Mouse (Mus musculus): Measurements from ENCODE around the gene Xpr1. TPM values are rescaled to one million over a fixed set of nuclear protein-coding genes. Genes with fewer than 3 reads are reported as not detected.

Gene Xpr1
- polyA plus RNA-seq, 1 experiment = 0.19 TPM

DNA sequence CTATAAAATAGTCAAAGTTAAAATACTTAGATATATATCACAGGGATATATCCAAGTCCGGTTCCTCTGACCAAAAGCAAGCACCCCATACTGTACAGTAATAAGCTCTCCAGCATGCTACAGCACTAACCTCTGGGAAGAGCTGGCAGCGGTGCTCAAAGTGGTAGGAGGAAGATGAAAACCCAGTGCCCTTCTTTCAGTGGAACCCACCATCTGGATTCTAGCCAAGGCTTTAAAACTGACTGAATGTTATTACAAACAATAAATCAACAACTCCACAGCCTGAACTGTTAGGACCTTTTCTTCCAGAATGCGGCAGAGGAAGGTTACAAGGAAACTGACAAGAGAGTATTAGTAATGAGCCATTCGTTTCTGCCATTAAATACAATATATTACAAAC is 1.8 kb downstream of the Xpr1 start:
- peaks cover 46% of the 10 kb centered on the region for H3K4me1 ChIP-seq (ENCODE audit: control insufficient read depth)

GRCm38 (mm10) chr1:155412705-155413104 is 4.5 kb downstream of the Xpr1 start:
- Histone ChIP-seq H3K9me3 (ENCODE audit: control insufficient read depth, low read length) (no peaks in the 10 kb centered on the region), H3K27me3 (ENCODE audit: control insufficient read depth) (no peaks in the 10 kb centered on the region), H3K4me3 (replicated peaks) (no peak overlapping the region), H3K4me1 (ENCODE audit: control insufficient read depth) (peaks cover 66% of the 10 kb centered on the region), H3K36me3 (ENCODE audit: control insufficient read depth) (peaks cover 10% of the 10 kb centered on the region)
- TF ChIP-seq GATA1 (IDR thresholded peaks at IDR 0.05; ENCODE audit: low read length) (no peak), TAL1 (IDR thresholded peaks at IDR 0.05; ENCODE audit: low read length) (no peak)

More for the DNA sequence above, 1.8 kb downstream of the Xpr1 start:
- H3K27me3 ChIP-seq (ENCODE audit: control insufficient read depth) = no peaks in the 10 kb centered on the region
- H3K4me3 ChIP-seq (replicated peaks) = peak overlapping the region; percentile 89
- peaks cover 5% of the 10 kb centered on the region for H3K36me3 ChIP-seq (ENCODE audit: control insufficient read depth)
- TF ChIP-seq TAL1 (IDR thresholded peaks at IDR 0.05; ENCODE audit: low read length) (no peak), GATA1 (IDR thresholded peaks at IDR 0.05; ENCODE audit: low read length) (no peak)
- no peaks in the 10 kb centered on the region for H3K9me3 ChIP-seq (ENCODE audit: control insufficient read depth, low read length)

DNA sequence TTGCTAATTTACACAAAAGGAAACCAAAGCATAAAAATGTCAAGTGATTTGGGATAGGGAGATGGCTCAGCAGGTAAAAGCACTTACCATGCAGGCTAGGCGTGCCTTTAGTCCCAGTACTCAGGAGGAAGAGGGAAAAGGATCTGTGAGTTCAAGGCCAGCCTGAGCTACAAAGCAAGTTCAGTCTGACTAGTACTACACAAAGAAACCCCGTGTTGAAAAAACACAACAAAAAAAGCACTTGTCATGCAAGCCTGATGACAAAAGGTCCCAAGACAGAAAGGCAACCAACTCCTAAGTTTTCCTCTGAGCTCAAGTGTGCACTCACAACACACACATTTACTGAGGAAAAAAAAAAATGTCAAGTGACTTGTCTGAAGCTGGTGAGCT is 8.6 kb downstream of the Xpr1 start:
- Histone ChIP-seq H3K27me3 (ENCODE audit: control insufficient read depth) (no peaks in the 10 kb centered on the region), H3K36me3 (ENCODE audit: control insufficient read depth) (peaks cover 30% of the 10 kb centered on the region), H3K4me3 (replicated peaks) (peak overlapping the region; percentile 41), H3K4me1 (ENCODE audit: control insufficient read depth) (peaks cover 71% of the 10 kb centered on the region), H3K9me3 (ENCODE audit: control insufficient read depth, low read length) (peaks cover 5% of the 10 kb centered on the region)
- TF ChIP-seq TAL1 (IDR thresholded peaks at IDR 0.05; ENCODE audit: low read length) = no peak

GRCm38 (mm10) chr1:155407697-155408576 is 9.3 kb downstream of the Xpr1 start:
- peaks cover 5% of the 10 kb centered on the region for H3K9me3 ChIP-seq (ENCODE audit: control insufficient read depth, low read length)
- no peaks in the 10 kb centered on the region for H3K27me3 ChIP-seq (ENCODE audit: control insufficient read depth)
- H3K4me3 ChIP-seq (replicated peaks) = peak overlapping the region; percentile 41
- H3K4me1 ChIP-seq (ENCODE audit: control insufficient read depth) = peaks cover 69% of the 10 kb centered on the region
- TF ChIP-seq GATA1 (IDR thresholded peaks at IDR 0.05; ENCODE audit: low read length) = no peak
- no peak for TF ChIP-seq TAL1 (IDR thresholded peaks at IDR 0.05; ENCODE audit: low read length)
- H3K36me3 ChIP-seq (ENCODE audit: control insufficient read depth) = peaks cover 30% of the 10 kb centered on the region

GRCm38 (mm10) chr1:155400056-155400455 is 17.2 kb downstream of the Xpr1 start:
- H3K4me1 ChIP-seq (ENCODE audit: control insufficient read depth) = peaks cover 12% of the 10 kb centered on the region
- H3K9me3 ChIP-seq (ENCODE audit: control insufficient read depth, low read length) = peaks cover 5% of the 10 kb centered on the region; the same call in 1 of the 2 replicates
- peaks cover 8% of the 10 kb centered on the region for H3K36me3 ChIP-seq (ENCODE audit: control insufficient read depth)
- no peak overlapping the region for H3K4me3 ChIP-seq (replicated peaks)
- TF ChIP-seq TAL1 (IDR thresholded peaks at IDR 0.05; ENCODE audit: low read length) = no peak
- TF ChIP-seq GATA1 (IDR thresholded peaks at IDR 0.05; ENCODE audit: low read length) = no peak
- H3K27me3 ChIP-seq (ENCODE audit: control insufficient read depth) = no peaks in the 10 kb centered on the region

- Histone ChIP-seq H3K36me3 (ENCODE audit: control insufficient read depth) (peaks cover 8% of the 10 kb centered on the region), H3K9me3 (ENCODE audit: control insufficient read depth, low read length) (no peaks in the 10 kb centered on the region), H3K4me3 (replicated peaks) (no peak overlapping the region), H3K4me1 (ENCODE audit: control insufficient read depth) (peaks cover 30% of the 10 kb centered on the region), H3K27me3 (ENCODE audit: control insufficient read depth) (no peaks in the 10 kb centered on the region)
- TF ChIP-seq GATA1 (IDR thresholded peaks at IDR 0.05; ENCODE audit: low read length) = no peak
- no peak for TF ChIP-seq TAL1 (IDR thresholded peaks at IDR 0.05; ENCODE audit: low read length)
These were observed 22.4 kb downstream of the Xpr1 start for GRCm38 (mm10) chr1:155394829-155395228.

DNA sequence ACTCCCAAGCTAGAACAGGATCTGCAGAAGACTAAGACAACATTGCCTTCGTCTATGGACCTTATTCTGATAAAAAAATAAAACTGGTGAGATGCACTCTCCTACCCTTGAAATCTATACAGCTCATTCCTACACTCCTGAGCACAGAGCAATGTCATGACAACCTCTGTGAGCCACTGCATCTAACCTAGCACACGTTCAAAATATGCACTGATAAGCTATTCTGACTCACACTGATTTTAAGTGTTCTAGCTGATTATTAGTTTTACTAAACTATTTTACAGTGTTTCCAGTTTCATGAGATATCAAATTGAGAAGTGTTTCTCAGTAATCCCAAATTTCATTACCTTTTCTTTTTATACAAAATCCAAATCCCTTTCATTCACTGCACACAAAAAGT is 23.2 kb downstream of the Xpr1 start:
- no peak overlapping the region for H3K4me3 ChIP-seq (replicated peaks)
- peaks cover 30% of the 10 kb centered on the region for H3K4me1 ChIP-seq (ENCODE audit: control insufficient read depth)
- H3K9me3 ChIP-seq (ENCODE audit: control insufficient read depth, low read length) = no peaks in the 10 kb centered on the region
- TF ChIP-seq TAL1 (IDR thresholded peaks at IDR 0.05; ENCODE audit: low read length) (no peak), GATA1 (IDR thresholded peaks at IDR 0.05; ENCODE audit: low read length) (no peak)
- peaks cover 8% of the 10 kb centered on the region for H3K36me3 ChIP-seq (ENCODE audit: control insufficient read depth)
- no peaks in the 10 kb centered on the region for H3K27me3 ChIP-seq (ENCODE audit: control insufficient read depth)

GRCm38 (mm10) chr1:155392825-155393224 is 24.4 kb downstream of the Xpr1 start:
- TF ChIP-seq TAL1 (IDR thresholded peaks at IDR 0.05; ENCODE audit: low read length) (no peak), GATA1 (IDR thresholded peaks at IDR 0.05; ENCODE audit: low read length) (no peak)
- Histone ChIP-seq H3K27me3 (ENCODE audit: control insufficient read depth) (no peaks in the 10 kb centered on the region), H3K4me3 (replicated peaks) (no peak overlapping the region), H3K36me3 (ENCODE audit: control insufficient read depth) (peaks cover 8% of the 10 kb centered on the region), H3K9me3 (ENCODE audit: control insufficient read depth, low read length) (no peaks in the 10 kb centered on the region), H3K4me1 (ENCODE audit: control insufficient read depth) (peaks cover 38% of the 10 kb centered on the region)

- Histone ChIP-seq H3K9me3 (ENCODE audit: control insufficient read depth, low read length) (no peaks in the 10 kb centered on the region), H3K27me3 (ENCODE audit: control insufficient read depth) (no peaks in the 10 kb centered on the region), H3K4me3 (replicated peaks) (no peak overlapping the region), H3K36me3 (ENCODE audit: control insufficient read depth) (peaks cover 8% of the 10 kb centered on the region), H3K4me1 (ENCODE audit: control insufficient read depth) (peaks cover 42% of the 10 kb centered on the region)
- TF ChIP-seq TAL1 (IDR thresholded peaks at IDR 0.05; ENCODE audit: low read length) (no peak), GATA1 (IDR thresholded peaks at IDR 0.05; ENCODE audit: low read length) (no peak)
These were observed 25.7 kb downstream of the Xpr1 start for GRCm38 (mm10) chr1:155391537-155391936.
